Mouse (Mus musculus) T-helper 1 cell (primary cell): ENCODE results near the gene Neurog1.

Experiments
- in situ Hi-C: fragments of 300-600 bp; cut with MboI, MseI; formaldehyde crosslinking; loops from one replicate; pipeline ENCODE4 v1.15.1; 2025; ENCODE audit warnings: high pct_unique_total_duplicates

The Neurog1 gene

GRCm38 (mm10) chr13:56259021-56259925 is 7.3 kb upstream of the Neurog1 start:
- in situ Hi-C loops = no loop called here

- in situ Hi-C loops = no loop called here
These were observed 6.4 kb upstream of the Neurog1 start for GRCm38 (mm10) chr13:56258196-56259020.

GRCm38 (mm10) chr13:56257469-56258153 is 5.6 kb upstream of the Neurog1 start:
- in situ Hi-C loops = no loop called here

GRCm38 (mm10) chr13:56256716-56257299 is 4.8 kb upstream of the Neurog1 start:
- in situ Hi-C loops = no loop called here

- in situ Hi-C loops = no loop called here
These were observed 1.4 kb upstream of the Neurog1 start for GRCm38 (mm10) chr13:56253379-56253778.

GRCm38 (mm10) chr13:56252783-56253182 is 820 bp upstream of the Neurog1 start:
- in situ Hi-C loops = no loop called here

GRCm38 (mm10) chr13:56251176-56251923 is 613 bp downstream of the Neurog1 start:
- in situ Hi-C loops = no loop called here

- in situ Hi-C loops = no loop called here
These were observed 1.3 kb downstream of the Neurog1 start for GRCm38 (mm10) chr13:56250551-56251161.

- in situ Hi-C loops = no loop called here
These were observed 2.2 kb downstream of the Neurog1 start for GRCm38 (mm10) chr13:56249593-56250341.

GRCm38 (mm10) chr13:56243104-56243503 is 8.9 kb downstream of the Neurog1 start:
- in situ Hi-C loops = no loop called here

GRCm38 (mm10) chr13:56240012-56240770 is 11.8 kb downstream of the Neurog1 start:
- in situ Hi-C loops = no loop called here

- in situ Hi-C loops = no loop called here
These were observed 14.1 kb downstream of the Neurog1 start for GRCm38 (mm10) chr13:56237905-56238304.

- in situ Hi-C loops = no loop called here
These were observed 15.8 kb downstream of the Neurog1 start for GRCm38 (mm10) chr13:56236194-56236593.

GRCm38 (mm10) chr13:56228790-56229189 is 23.2 kb downstream of the Neurog1 start:
- in situ Hi-C loops = no loop called here

- in situ Hi-C loops = no loop called here
These were observed 25.6 kb downstream of the Neurog1 start for GRCm38 (mm10) chr13:56226175-56226954.

- in situ Hi-C loops = no loop called here
These were observed 28.3 kb downstream of the Neurog1 start for GRCm38 (mm10) chr13:56223625-56224024.

- in situ Hi-C loops = no loop called here
These were observed 29.1 kb downstream of the Neurog1 start for GRCm38 (mm10) chr13:56222849-56223246.
